Comparison of ENCODE assay signal across 11 mouse cellular contexts in the genomic region with DNA sequence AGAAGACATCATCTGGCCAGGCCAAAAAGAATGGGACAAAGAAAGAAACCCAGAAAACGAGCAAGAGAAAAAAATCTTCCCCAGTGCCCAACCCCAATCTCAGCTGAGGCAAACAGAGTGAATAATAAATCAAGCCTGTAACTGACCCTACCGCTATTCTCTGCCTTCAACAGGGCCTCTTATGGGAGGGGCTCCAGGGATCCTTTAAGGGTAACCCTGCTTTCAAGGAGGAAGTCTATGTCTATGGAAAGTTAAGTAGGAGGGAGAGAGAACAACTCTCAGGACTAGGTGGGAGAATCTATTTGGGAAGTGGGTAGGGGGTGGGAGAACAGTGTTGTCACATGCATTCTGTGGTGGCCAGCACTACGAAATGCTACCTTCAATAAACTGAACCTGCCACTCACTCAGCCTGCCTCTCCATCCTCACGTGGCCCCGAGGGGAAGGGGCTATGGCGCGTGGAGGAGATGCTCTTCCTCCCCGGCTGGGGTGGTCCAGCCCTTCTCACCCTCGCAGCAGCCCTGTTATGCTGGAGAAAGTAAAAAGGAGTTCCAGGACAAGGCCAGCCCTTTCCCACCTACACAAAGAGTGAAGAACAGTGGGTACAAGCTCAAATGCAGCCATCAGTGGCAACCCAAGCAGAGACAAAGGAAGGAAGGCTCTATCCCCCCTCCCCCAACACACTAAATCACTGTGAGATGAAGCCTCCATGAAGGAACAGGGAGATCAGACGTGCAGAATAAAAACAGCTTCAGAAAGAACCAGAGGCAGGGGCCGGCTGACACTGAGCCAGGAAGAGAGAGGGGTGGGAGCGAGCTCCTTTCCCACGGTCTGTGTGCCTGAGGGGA. TPM values are rescaled to one million over a fixed set of nuclear protein-coding genes. Genes with fewer than 3 reads are reported as not detected.
DNase-seq lines count a peak whose midpoint lies in the region; ATAC-seq and TF ChIP-seq lines count a peak whose summit lies in the region.
"Had no signal": no experiment of that assay in that cellular context is flagged by ENCODE, and none has a peak within 500 bp of the region (broad histone marks: within the 10 kb centered on the region; RNA-seq: fewer than 3 reads in every experiment).

No protein-coding gene starts in this region.

- no peaks in the 10 kb centered on the region for H3K4me1 ChIP-seq in stomach, embryonic 14.5 days (ENCODE audit: control insufficient read depth, insufficient read depth, low read length)
- H3K4me1 ChIP-seq in stomach, postnatal 0 days (replicated peaks; ENCODE audit: control insufficient read depth, insufficient read depth), result no peaks in the 10 kb centered on the region
- no peaks in the 10 kb centered on the region for H3K4me1 ChIP-seq in hindbrain, embryonic 14.5 days (replicated peaks; ENCODE audit: control insufficient read depth, insufficient read depth, low read length)
- H3K4me1 ChIP-seq in midbrain, embryonic 16.5 days (ENCODE audit: control insufficient read depth, insufficient read depth, low read length), result no peaks in the 10 kb centered on the region

- WGBS in stomach, embryonic 14.5 days, result 38% methylated on average over 13 of the region's 13 CpGs
- WGBS in stomach, postnatal 0 days, result 51% methylated on average over 13 of the region's 13 CpGs
- 50% methylated on average over 13 of the region's 13 CpGs for WGBS in hindbrain, embryonic 14.5 days
- WGBS in midbrain, embryonic 16.5 days, result 73% methylated on average over 13 of the region's 13 CpGs

- no peak overlapping the region; the same call in 1 of the 2 replicates for H3K9ac ChIP-seq in stomach, embryonic 14.5 days (replicated peaks; ENCODE audit: low read depth, low read length)
- H3K9ac ChIP-seq in stomach, postnatal 0 days (ENCODE audit: low read length), result no peak overlapping the region
- no peak overlapping the region for H3K9ac ChIP-seq in hindbrain, embryonic 14.5 days
- no peak overlapping the region for H3K9ac ChIP-seq in midbrain, embryonic 16.5 days (ENCODE audit: low read depth, low read length)
- H3K9ac ChIP-seq: liver, postnatal 0 days had no signal

- peak overlapping the region; percentile 28; the same call in 1 of the 2 replicates for H3K27ac ChIP-seq in stomach, embryonic 14.5 days (ENCODE audit: low read length)
- H3K27ac ChIP-seq in stomach, postnatal 0 days (replicated peaks), result no peak overlapping the region
- peak overlapping the region; percentile 32; the same call in 1 of the 2 replicates for H3K27ac ChIP-seq in hindbrain, embryonic 14.5 days
- peak overlapping the region; percentile 59; the same call in 1 of the 2 replicates for H3K27ac ChIP-seq in midbrain, embryonic 16.5 days (ENCODE audit: low read length)

- DNase-seq in stomach, postnatal 0 days (ENCODE audit: low spot score), result no peak
- DNase-seq in hindbrain, embryonic 14.5 days (ENCODE audit: low spot score), result no peak
- no peak for DNase-seq in thymus, postnatal 10 days (ENCODE audit: low spot score in 2 of 2)
- DNase-seq in gastrocnemius, postnatal 4 days (ENCODE audit: low spot score in 2 of 2), result no peak
- DNase-seq in adrenal gland, postnatal 36 days, result no peak
- DNase-seq: cerebellum, adult 9-11 months; kidney, postnatal 4 days; liver, postnatal 0 days; thymus, postnatal 4 days had no signal

- H3K4me2 ChIP-seq in stomach, embryonic 14.5 days (replicated peaks; ENCODE audit: low read depth, low read length), result no peak overlapping the region
- no peak overlapping the region for H3K4me2 ChIP-seq in stomach, postnatal 0 days (replicated peaks; ENCODE audit: low read depth)
- no peak overlapping the region for H3K4me2 ChIP-seq in hindbrain, embryonic 14.5 days (replicated peaks)
- no peak overlapping the region for H3K4me2 ChIP-seq in midbrain, embryonic 16.5 days (ENCODE audit: low read length)

- H3K9me3 ChIP-seq in stomach, embryonic 14.5 days (ENCODE audit: control insufficient read depth, low read depth, low read length), result no peaks in the 10 kb centered on the region
- H3K9me3 ChIP-seq in stomach, postnatal 0 days (ENCODE audit: control insufficient read depth, low read length), result no peaks in the 10 kb centered on the region
- H3K9me3 ChIP-seq in hindbrain, embryonic 14.5 days (ENCODE audit: control insufficient read depth, low read length), result no peaks in the 10 kb centered on the region
- H3K9me3 ChIP-seq in midbrain, embryonic 16.5 days (replicated peaks; ENCODE audit: control insufficient read depth, low read length, poor library complexity, severe bottlenecking), result no peaks in the 10 kb centered on the region

- TF ChIP-seq EP300 in stomach, postnatal 0 days (optimal IDR thresholded peaks at IDR 0.05), result no peak

- ATAC-seq in stomach, embryonic 14.5 days (ENCODE audit: insufficient number of reproducible peaks, insufficient read depth, low FRiP score, low read depth), result no peak
- no peak for ATAC-seq in stomach, postnatal 0 days (ENCODE audit: low FRiP score, low TSS enrichment)
- no peak; the same call in 1 of the 2 replicates for ATAC-seq in hindbrain, embryonic 14.5 days (ENCODE audit: low FRiP score)
- no peak for ATAC-seq in midbrain, embryonic 16.5 days
- ATAC-seq: liver, postnatal 0 days had no signal

- no peaks in the 10 kb centered on the region for H3K27me3 ChIP-seq in stomach, embryonic 14.5 days (ENCODE audit: control insufficient read depth, insufficient read depth, low read length)
- no peaks in the 10 kb centered on the region for H3K27me3 ChIP-seq in stomach, postnatal 0 days (ENCODE audit: control insufficient read depth, insufficient read depth, low read length)
- H3K27me3 ChIP-seq in hindbrain, embryonic 14.5 days (ENCODE audit: control insufficient read depth, insufficient read depth, low read length), result no peaks in the 10 kb centered on the region
- H3K27me3 ChIP-seq in midbrain, embryonic 16.5 days (ENCODE audit: control insufficient read depth, insufficient read depth, low read depth, low read length), result no peaks in the 10 kb centered on the region

- TF ChIP-seq CTCF in stomach, postnatal 0 days (IDR thresholded peaks at IDR 0.05; ENCODE audit: low read depth), result no peak

- no peak overlapping the region for H3K4me3 ChIP-seq in stomach, embryonic 14.5 days (ENCODE audit: low read depth, low read length)
- no peak overlapping the region for H3K4me3 ChIP-seq in stomach, postnatal 0 days (ENCODE audit: low read depth, low read length)
- H3K4me3 ChIP-seq in hindbrain, embryonic 14.5 days (replicated peaks; ENCODE audit: low read length), result no peak overlapping the region
- no peak overlapping the region for H3K4me3 ChIP-seq in midbrain, embryonic 16.5 days (ENCODE audit: low read depth, low read length)

- peaks cover 54% of the 10 kb centered on the region for H3K36me3 ChIP-seq in stomach, embryonic 14.5 days (ENCODE audit: control insufficient read depth, insufficient read depth, low read length)
- H3K36me3 ChIP-seq in stomach, postnatal 0 days (ENCODE audit: control insufficient read depth, insufficient read depth, low read length), result peaks cover 36% of the 10 kb centered on the region
- peaks cover 70% of the 10 kb centered on the region for H3K36me3 ChIP-seq in hindbrain, embryonic 14.5 days (replicated peaks; ENCODE audit: control insufficient read depth, insufficient read depth)
- peaks cover 25% of the 10 kb centered on the region for H3K36me3 ChIP-seq in midbrain, embryonic 16.5 days (ENCODE audit: control insufficient read depth, insufficient read depth, low read length)

RNA-seq across cellular contexts. Expression of a gene that starts 12.4 kb away (rescaled TPM):
- 2.7 and 3.3 TPM in 2 replicates for polyA plus RNA-seq in stomach, embryonic 14.5 days (2014; fragmentation: Nextera tagmentation; extraction: Ambion mirVana)
- 0.98 and 1.0 TPM in 2 replicates for polyA plus RNA-seq in stomach, postnatal 0 days (2015; fragmentation: Nextera tagmentation; extraction: Ambion mirVana)
- 1.4 and 2.9 TPM in 2 replicates for polyA plus RNA-seq in hindbrain, embryonic 14.5 days (2014; fragmentation: Nextera tagmentation; extraction: Ambion mirVana)
- polyA plus RNA-seq in midbrain, embryonic 16.5 days (2015; fragmentation: Nextera tagmentation; extraction: Ambion mirVana), result 2.3 and 2.6 TPM in 2 replicates
- 1 to 10 TPM; 1.9 to 2.4 TPM for total RNA-seq in gastrocnemius, postnatal 4 days (2021)
- 10 to 100 TPM; 14.1 to 15.2 TPM for total RNA-seq in adrenal gland, postnatal 36 days (2021)

RNA-seq across cellular contexts. Expression of a gene that starts 17.4 kb away (rescaled TPM):
- 156 and 171 TPM in 2 replicates for polyA plus RNA-seq in stomach, embryonic 14.5 days (2014; fragmentation: Nextera tagmentation; extraction: Ambion mirVana)
- 59.0 and 61.4 TPM in 2 replicates for polyA plus RNA-seq in stomach, postnatal 0 days (2015; fragmentation: Nextera tagmentation; extraction: Ambion mirVana)
- 46.4 and 53.2 TPM in 2 replicates for polyA plus RNA-seq in hindbrain, embryonic 14.5 days (2014; fragmentation: Nextera tagmentation; extraction: Ambion mirVana)
- 49.9 and 55.7 TPM in 2 replicates for polyA plus RNA-seq in midbrain, embryonic 16.5 days (2015; fragmentation: Nextera tagmentation; extraction: Ambion mirVana)
- total RNA-seq in gastrocnemius, postnatal 4 days (2021), result 10 to 100 TPM; 43.9 to 45.7 TPM
- 10 to 100 TPM; 85.9 to 89.9 TPM for total RNA-seq in adrenal gland, postnatal 36 days (2021)

RNA-seq across cellular contexts. Expression of a gene that starts 22.2 kb away (rescaled TPM):
- 1,708 and 1,741 TPM in 2 replicates for polyA plus RNA-seq in stomach, embryonic 14.5 days (2014; fragmentation: Nextera tagmentation; extraction: Ambion mirVana)
- 1,145 and 1,168 TPM in 2 replicates for polyA plus RNA-seq in stomach, postnatal 0 days (2015; fragmentation: Nextera tagmentation; extraction: Ambion mirVana)
- 880 and 1,029 TPM in 2 replicates for polyA plus RNA-seq in hindbrain, embryonic 14.5 days (2014; fragmentation: Nextera tagmentation; extraction: Ambion mirVana)
- polyA plus RNA-seq in midbrain, embryonic 16.5 days (2015; fragmentation: Nextera tagmentation; extraction: Ambion mirVana), result 698 and 713 TPM in 2 replicates
- 1,000 to 10,000 TPM; 1,488 to 1,617 TPM for total RNA-seq in gastrocnemius, postnatal 4 days (2021)
- total RNA-seq in adrenal gland, postnatal 36 days (2021), result 1,000 to 10,000 TPM; 1,640 to 1,911 TPM

RNA-seq across cellular contexts. Expression of a gene that starts 29.1 kb away (rescaled TPM):
- polyA plus RNA-seq in stomach, embryonic 14.5 days (2014; fragmentation: Nextera tagmentation; extraction: Ambion mirVana), result 27.1 and 28.0 TPM in 2 replicates
- 41.3 and 45.6 TPM in 2 replicates for polyA plus RNA-seq in stomach, postnatal 0 days (2015; fragmentation: Nextera tagmentation; extraction: Ambion mirVana)
- polyA plus RNA-seq in hindbrain, embryonic 14.5 days (2014; fragmentation: Nextera tagmentation; extraction: Ambion mirVana), result 13.4 and 16.6 TPM in 2 replicates
- 7.4 and 10.1 TPM in 2 replicates for polyA plus RNA-seq in midbrain, embryonic 16.5 days (2015; fragmentation: Nextera tagmentation; extraction: Ambion mirVana)
- 10 to 100 TPM; 12.6 to 16.0 TPM for total RNA-seq in gastrocnemius, postnatal 4 days (2021)
- total RNA-seq in adrenal gland, postnatal 36 days (2021), result 10 to 100 TPM; 41.5 to 88.1 TPM

RNA-seq across cellular contexts. Expression of a gene that starts 29.1 kb away (rescaled TPM):
- 16.0 and 17.4 TPM in 2 replicates for polyA plus RNA-seq in stomach, embryonic 14.5 days (2014; fragmentation: Nextera tagmentation; extraction: Ambion mirVana)
- 6.4 and 7.4 TPM in 2 replicates for polyA plus RNA-seq in stomach, postnatal 0 days (2015; fragmentation: Nextera tagmentation; extraction: Ambion mirVana)
- polyA plus RNA-seq in hindbrain, embryonic 14.5 days (2014; fragmentation: Nextera tagmentation; extraction: Ambion mirVana), result 4.6 and 6.0 TPM in 2 replicates
- polyA plus RNA-seq in midbrain, embryonic 16.5 days (2015; fragmentation: Nextera tagmentation; extraction: Ambion mirVana), result 4.8 and 6.6 TPM in 2 replicates
- total RNA-seq in gastrocnemius, postnatal 4 days (2021), result 1 to 10 TPM; 6.6 to 7.5 TPM
- total RNA-seq in adrenal gland, postnatal 36 days (2021), result 10 to 100 TPM; 10.5 to 11.3 TPM
